Mouse (Mus musculus) adrenal gland, adult 2 months (tissue): ENCODE data around the gene B230118H07Rik. TPM values are rescaled to one million over a fixed set of nuclear protein-coding genes. Genes with fewer than 3 reads are reported as not detected.

Experiments used
- DNase-seq: peaks from one replicate; pipeline ENCODE4 v3.0.0; 2021
- polyA plus RNA-seq: library from polyadenylated mRNA; depleted of rRNA; stranded (reverse); fragments of >200 nt; gene quantifications from 2 replicates; pipeline ENCODE4 v1.2.3, GENCODE M21; 2012; rRNA removed
- total RNA-seq, 2 experiments: library from RNA; stranded (reverse); gene quantifications; 2 replicates each; pipeline ENCODE4 v1.2.3; 2021

B230118H07Rik gene
- total and polyA plus RNA-seq, 3 experiments, result 0.34 to 34.2 (median 18.8) TPM

GRCm38 (mm10) chr2:101520503-101520902, 128.8 kb downstream of the B230118H07Rik start:
- DNase-seq, result no peak

DNA sequence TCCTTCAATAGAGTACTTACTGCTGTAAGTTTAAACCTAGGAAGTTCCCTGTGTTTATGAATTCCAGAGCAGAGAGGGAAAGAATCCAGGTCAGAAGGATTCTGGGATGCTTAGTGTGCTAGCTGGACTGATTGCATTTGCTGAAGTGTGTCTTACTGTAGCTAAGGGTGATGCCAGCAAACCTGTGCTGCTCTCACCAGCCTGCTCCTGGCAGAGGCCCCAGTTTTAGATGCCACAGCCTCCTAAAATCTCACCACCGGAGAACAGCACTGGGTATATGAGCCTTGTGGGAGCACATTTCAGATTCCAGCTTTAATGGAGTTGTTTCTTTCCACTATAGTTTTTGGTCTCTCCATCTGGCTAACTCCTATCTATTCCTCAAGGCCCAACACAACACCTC, 129.4 kb downstream of the B230118H07Rik start:
- no peak for DNase-seq

Other genes starting within 250 kb of the B230118H07Rik start
- not detected for gene Rag2, start 24.8 kb downstream of the B230118H07Rik start, total RNA-seq
- not detected in 2 replicates for gene Rag2, start 24.8 kb downstream of the B230118H07Rik start, polyA plus RNA-seq
- under 1 TPM in 1 of 2 experiments, not detected in 1; 0.06 TPM for gene Rag1, start within 50 bp of the B230118H07Rik start, total RNA-seq
- not detected in 2 replicates for gene Rag1, start within 50 bp of the B230118H07Rik start, polyA plus RNA-seq
- gene Traf6, start 28.9 kb upstream of the B230118H07Rik start, total RNA-seq, result 10 to 100 TPM; 16.5 to 23.1 TPM
- gene Traf6, start 28.9 kb upstream of the B230118H07Rik start, polyA plus RNA-seq, result 5.2 and 6.5 TPM in 2 replicates
- 1 to 10 TPM; 4.0 to 5.0 TPM for gene Prr5l, start 233.5 kb upstream of the B230118H07Rik start, total RNA-seq
- gene Prr5l, start 233.5 kb upstream of the B230118H07Rik start, polyA plus RNA-seq, result 6.4 and 7.0 TPM in 2 replicates
- 10 to 100 TPM; 40.8 to 54.0 TPM for gene Commd9, start 236.7 kb upstream of the B230118H07Rik start, total RNA-seq
- 37.6 and 46.8 TPM in 2 replicates for gene Commd9, start 236.7 kb upstream of the B230118H07Rik start, polyA plus RNA-seq